Mouse (Mus musculus): Measurements from ENCODE around the gene Plb1. TPM values are rescaled to one million over a fixed set of nuclear protein-coding genes. Genes with fewer than 3 reads are reported as not detected.

Plb1 gene
- total RNA-seq, 2 experiments from 2014 or later: not detected

DNA sequence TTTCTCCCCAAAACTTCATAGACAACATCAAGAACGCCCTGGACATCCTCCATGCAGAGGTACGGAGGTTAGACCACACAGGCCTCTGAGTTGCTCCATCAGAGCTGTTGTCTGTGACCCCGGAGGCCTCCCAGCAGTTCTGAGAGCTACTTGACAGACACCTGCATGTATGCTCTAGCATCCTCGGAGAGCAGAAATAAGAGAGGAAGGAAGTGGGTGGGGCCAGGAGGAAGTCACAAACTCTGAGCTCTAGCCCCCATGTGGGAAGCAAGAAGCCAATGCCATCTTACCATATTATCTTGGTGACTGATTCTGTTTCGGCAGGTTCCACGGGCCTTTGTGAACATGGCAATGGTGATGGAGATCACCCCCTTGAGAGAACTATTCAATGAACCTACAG is 81.2 kb downstream of the Plb1 start:
- ATAC-seq (replicated peaks; ENCODE audit: low FRiP score, poor library complexity, severe bottlenecking): no peak

DNA sequence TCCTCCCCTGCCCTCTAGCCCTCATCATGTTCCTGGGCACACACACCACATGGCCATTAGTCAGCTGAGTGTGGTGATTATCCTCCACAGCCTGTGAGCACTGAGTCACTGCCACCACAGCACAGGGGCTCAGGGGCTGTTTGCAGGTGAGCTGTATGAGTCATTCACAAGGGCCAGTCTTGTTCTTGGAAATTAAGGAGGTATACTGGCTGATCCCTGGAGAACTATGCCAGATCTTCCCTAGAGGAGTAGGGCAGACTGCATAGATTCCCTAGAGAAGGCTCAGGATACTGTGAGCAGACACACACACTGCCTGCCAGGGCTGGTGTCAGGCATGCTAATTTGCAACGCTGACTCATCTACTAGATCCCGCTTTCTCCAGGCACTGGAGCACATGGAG is 82.2 kb downstream of the Plb1 start:
- ATAC-seq (replicated peaks; ENCODE audit: low FRiP score, poor library complexity, severe bottlenecking): no peak

DNA sequence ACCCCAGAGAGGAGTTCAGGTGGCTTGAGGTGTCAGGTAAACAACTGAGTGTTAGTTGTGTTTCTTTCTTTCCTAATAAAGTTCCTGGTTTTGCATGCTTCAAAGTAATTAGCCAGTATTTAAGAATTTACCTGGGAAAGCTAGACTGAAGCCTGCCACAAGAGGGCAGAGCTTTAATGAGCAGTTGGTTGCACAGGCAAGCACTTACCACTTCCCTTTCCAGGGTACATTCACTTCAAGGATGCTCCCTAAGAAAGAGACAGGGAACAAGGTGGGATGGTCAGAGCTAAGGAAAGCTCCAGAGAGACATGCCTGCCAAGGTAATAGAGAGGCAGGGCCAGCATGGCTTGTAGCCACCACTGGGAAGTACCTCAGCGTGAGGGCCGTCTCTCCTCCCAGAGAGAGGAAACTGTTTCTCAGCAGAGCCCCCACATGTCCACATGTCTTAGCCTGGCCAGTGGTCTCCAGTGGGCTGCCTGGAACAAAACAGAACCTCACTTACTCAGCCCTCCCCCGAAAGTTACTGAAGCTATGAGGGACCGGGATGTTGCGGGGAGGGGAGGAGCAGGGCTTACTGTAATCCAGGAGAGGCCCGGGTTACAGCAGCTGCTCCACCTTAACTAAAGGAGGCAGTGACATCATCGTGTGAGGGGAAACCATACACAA is 89.8 kb downstream of the Plb1 start:
- no peak for ATAC-seq (replicated peaks; ENCODE audit: low FRiP score, poor library complexity, severe bottlenecking)

DNA sequence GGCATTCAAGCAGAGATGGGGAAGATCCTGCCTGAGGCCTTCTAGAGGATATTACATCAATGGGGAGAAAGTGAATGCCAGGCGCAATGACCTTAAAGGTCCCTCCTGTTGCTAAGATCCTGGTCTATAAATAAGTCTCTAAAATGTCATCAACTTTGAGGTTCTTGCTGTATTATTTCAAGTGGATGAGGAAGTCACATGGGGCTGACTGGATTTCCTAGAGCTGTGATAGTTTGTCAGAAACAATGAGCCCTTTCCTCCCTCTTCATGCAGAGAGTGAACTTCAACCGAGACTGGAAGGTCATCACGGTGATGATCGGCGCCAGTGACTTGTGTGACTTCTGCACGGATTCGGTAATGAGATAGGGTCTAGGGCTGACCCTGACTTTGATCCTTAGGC is 95.6 kb downstream of the Plb1 start:
- no peak for ATAC-seq (replicated peaks; ENCODE audit: low FRiP score, poor library complexity, severe bottlenecking)

DNA sequence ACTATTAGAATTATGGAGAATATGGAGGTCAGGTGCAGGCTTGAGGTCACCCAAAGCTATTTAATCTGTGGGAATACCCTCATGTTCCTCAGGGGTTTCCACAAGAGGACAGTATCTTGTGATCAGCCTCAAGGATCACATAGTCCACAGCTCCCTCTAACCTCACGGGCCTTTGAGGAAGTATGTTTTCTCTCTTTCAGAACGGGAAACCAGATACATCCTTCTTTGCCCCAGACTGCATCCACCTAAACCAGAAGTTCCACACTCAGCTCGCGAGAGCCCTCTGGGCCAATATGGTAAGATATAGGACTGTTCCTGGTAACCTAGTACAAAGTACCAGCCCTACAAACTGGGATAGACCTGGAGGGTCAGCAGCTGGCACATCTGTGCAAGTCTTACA is 100.1 kb downstream of the Plb1 start:
- no peak for ATAC-seq (replicated peaks; ENCODE audit: low FRiP score, poor library complexity, severe bottlenecking)

DNA sequence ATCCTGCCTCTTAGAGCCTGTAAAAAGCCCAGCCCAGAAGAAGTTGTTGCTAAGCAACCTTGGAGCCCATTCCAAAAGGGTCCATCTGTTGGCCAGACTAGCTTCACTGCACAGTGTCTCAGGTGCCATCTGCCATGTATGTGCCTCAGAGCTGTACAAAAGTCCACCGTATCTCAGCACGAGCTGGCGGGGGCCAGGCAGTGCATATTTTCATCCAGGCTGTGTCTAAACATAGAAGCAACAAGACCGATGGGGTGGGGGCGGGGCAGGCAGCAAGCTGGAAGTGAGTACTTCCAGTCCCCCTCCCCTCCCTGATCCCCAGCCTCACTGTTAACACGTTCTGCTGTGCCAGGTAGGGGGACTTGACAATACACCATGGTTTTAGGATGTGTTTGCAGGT is 102.7 kb downstream of the Plb1 start:
- ATAC-seq (replicated peaks; ENCODE audit: low FRiP score, poor library complexity, severe bottlenecking): no peak

DNA sequence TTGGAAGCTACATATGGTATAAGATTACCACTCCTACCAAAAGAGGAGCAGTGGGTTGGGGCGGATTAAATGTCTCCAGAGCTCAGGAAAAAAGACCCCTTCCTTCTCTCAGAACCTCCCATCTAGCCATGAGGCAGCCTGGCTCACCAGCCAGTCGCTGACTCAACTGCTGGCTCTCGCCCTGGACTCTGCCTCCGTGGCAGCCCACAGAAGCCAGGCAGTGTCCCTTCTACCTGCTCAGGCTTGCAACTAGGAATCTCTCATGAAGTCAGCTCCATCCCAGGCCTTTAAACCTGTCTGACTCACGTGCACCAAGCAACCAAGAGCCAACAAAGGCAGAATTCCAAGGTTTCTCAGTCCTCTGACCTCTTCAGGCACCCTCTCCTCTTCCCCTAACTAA is 103.6 kb downstream of the Plb1 start:
- no peak for ATAC-seq (replicated peaks; ENCODE audit: low FRiP score, poor library complexity, severe bottlenecking)

DNA sequence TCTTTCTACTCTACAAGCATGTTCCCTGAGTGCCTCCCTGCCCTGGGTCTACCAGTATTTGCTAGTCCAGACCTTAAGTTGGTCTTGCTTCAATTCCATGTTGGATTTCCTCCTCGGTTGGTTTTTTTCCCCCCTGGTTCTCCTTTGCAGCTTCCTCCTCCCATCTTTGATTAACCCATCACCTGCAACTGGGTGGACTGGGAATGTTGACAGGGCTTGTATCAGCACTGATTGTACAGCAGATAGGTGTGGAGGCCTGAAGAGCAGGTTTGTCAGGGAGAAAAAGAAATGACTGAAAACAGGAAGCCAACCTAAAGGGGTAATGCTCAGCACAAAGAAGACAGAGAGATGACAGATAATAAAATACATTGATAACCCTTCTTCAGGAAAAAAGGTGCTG is 104.8 kb downstream of the Plb1 start:
- no peak for ATAC-seq (replicated peaks; ENCODE audit: low FRiP score, poor library complexity, severe bottlenecking)

DNA sequence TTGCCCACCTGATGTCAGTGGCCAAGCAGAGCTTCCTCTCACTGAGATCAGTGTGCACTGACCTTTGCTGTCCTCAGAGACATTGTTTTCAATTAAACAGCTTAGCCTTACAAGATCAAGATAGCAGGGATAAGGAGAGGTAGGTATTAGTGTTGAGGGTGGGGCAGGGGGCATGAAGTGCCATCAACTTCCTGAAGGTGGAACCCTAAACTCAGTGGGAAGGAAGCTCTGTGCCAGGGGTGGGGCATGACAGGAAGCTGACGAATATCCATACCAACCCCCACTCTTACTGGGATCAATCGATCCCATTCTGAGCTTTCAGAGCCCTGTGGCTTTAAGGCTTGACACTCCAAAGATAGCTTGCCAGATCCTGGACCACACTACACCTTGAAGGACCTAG is 105.8 kb downstream of the Plb1 start:
- ATAC-seq (replicated peaks; ENCODE audit: low FRiP score, poor library complexity, severe bottlenecking): no peak

DNA sequence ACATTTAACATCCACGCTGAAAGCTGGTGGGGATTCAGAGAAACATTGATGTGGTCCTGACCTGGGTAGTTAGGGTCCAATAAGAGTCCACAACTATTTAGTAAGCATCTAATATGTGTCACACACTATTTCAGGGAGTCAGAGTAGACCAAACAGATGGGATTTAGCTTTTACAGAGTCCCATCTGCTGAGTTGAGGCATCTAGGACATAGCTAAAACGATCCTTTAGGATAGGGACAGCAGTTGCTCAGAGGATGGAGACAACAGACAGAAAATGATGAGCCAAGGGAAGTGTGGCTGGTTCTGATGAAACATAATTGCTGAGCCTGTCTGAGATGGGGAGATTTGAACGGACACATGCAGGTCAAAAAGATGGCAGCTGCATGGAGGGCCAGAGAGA is 106.3 kb downstream of the Plb1 start:
- ATAC-seq (replicated peaks; ENCODE audit: low FRiP score, poor library complexity, severe bottlenecking): no peak

DNA sequence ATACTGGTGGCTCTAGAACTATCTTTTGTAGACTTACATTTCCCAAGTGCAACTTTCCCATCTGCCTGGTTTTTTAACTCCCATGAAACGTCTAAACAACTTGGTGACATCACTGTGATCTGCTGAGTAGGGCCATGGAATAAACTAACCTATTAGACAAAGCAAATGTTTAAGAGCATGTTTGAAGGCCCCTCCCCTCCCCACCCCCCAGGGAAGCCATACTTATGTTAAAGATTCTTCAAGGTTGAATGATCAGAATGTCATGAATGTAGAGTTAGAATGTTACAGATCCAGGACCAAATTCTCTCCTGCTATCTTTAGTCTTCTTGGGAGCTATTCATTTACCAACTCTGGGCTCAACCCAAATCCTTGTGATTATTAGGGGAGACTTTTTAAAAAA is 107.7 kb downstream of the Plb1 start:
- no peak for ATAC-seq (replicated peaks; ENCODE audit: low FRiP score, poor library complexity, severe bottlenecking)

DNA sequence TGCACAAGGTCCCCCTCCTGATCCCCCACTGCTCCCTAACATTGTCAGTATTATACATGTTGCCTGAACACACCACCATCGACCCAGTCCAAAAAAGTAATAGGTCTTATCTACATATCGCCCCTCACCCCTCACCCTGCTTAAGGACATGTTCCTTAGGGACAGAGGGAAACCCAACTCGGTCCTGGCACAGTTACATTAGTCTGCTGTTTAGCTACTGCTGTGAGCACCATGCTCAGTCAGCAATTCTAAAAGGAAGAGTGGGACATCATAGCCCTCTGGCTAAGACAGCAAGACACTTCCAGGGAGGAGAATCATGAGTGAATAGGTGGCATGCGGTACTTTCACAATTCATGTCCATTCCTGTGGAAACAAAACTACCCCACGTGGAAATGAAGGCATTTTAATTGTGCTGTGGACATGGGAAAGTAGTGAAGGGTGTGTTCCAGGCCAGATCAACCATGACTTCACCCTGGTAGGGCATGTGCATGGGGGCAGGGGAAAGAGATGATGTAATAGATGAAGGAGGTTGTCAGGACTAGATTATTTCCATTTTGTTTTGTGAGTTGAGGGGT is 110.3 kb downstream of the Plb1 start:
- ATAC-seq (replicated peaks; ENCODE audit: low FRiP score, poor library complexity, severe bottlenecking): no peak

DNA sequence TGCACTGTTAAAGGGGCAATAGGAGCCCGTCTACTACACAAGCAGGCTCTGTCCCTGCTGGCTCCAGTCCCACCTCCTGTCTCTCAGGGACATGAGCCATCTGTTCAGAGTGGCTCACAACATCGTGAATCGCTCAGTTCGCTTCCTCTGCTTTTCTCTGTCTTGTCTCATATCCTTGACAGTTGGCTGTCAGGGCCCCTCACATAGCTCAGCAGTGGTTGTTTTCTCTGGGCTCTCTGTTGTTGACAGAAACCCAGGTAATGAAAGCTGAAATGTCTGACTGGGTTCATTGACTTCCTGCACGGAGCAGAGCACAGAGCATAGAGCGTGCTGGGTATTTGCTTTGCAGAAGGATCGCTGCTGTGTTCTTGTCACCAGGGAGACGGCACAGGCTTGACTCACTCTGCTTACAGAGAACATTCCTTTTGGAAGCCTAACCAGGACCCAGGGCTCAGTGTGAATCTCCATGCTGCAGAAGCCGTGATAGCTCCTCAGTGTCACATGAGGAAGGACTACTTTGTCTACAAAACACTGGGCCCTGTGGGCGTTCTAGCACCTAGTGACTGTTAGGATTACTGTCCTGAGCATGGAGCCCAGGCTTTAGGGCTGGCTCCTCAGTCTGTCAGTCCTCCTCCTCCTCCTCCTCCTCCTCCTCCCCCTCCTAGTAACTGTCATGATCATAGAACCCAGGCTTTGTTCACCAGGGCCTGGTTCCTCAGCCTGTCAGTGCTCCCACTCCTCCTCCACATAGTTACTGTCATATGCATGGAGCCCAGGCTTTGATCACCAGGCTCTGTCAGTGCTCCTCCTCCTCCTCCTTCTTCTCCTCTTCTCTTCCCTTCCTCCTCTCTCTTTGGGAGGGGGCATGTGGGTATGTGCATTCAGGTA is 113.8 kb downstream of the Plb1 start:
- ATAC-seq (replicated peaks; ENCODE audit: low FRiP score, poor library complexity, severe bottlenecking): no peak

DNA sequence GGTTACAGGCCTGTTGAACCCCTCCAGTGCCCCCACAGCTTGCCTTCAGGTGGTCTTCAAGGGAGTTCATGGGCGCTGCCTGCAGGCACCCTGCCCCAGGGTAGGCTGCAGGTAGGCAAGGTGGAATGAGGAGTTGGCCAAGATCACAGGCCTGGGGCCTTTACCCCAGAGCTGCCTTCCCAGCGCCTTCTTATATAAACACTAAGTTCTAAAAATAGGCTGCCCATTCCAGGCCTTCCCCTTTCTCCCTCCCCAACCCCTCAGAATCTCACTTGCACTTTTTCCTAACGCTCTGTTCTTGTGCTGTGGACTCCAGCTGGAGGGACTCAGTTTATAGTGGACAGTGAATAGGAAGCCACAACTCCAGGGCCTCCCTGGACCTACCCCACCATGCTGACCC is 117.2 kb downstream of the Plb1 start:
- no peak for ATAC-seq (replicated peaks; ENCODE audit: low FRiP score, poor library complexity, severe bottlenecking)

DNA sequence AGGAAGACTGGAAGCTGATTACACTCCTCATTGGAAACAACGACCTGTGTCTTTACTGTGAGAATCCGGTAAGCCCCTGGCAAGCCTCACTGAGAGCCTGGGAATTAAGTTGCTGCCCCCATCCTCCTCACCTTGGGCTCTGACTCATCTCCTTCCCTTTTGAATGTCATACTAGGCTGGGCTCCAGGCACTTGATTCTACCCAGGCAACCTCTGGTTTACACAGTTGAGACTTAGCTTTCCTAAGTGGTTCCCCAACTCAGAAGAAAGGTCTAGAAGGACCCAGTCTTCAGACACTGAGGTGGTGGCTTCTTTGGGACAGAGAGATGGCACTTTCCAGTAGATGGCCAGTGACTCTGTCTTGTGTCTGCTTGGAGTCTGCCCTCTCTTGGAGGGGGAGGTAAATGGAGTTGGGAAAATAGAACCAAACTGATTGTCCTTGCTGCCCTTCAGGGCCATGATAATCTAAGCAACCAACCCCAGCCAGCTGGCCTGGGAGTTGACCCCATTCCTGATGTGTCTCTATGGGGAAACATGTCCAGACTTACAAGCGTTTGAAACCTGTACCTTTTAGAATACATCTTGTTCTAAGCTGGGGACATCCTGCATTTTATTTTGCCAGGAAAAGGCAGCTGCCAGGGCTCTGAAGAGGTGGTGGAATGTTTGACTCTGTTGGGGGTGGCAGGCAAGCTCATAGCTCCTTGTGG is 118.2 kb downstream of the Plb1 start:
- no peak for ATAC-seq (replicated peaks; ENCODE audit: low FRiP score, poor library complexity, severe bottlenecking)

DNA sequence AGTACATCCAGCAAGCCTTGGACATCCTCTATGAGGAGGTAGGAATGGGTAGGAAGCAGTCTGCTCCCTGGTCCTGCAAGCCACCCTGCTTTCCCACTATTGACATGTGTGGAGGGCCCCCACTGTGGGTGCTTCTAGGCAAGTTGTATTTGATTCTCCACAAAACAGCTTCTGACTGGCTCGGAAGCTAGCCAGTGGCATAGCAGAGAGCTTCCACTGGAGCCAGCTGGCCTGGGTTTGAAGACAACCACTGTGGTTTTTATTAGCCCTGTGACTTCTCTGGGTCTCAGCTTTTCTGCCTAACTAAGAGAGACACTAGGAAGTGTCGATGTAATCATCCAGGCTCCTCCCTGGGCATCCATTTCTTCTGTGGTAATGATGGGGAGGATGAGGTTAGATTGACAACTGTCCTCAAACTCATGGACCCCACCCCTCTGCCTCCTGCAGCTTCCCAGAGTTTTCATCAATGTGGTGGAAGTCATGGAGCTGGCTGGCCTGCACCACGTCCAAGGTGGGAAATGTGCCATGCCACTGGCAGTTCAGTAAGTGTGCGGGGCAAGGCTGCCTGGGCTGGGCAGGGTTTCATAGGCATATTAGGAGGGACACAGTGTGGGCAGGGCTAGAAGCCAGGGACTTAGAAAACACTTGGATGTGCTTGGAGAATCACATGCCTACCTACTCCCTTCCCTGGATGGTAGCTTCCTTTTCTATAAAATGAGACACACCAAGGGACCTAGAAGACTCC is 119.4 kb downstream of the Plb1 start:
- no peak for ATAC-seq (replicated peaks; ENCODE audit: low FRiP score, poor library complexity, severe bottlenecking)

DNA sequence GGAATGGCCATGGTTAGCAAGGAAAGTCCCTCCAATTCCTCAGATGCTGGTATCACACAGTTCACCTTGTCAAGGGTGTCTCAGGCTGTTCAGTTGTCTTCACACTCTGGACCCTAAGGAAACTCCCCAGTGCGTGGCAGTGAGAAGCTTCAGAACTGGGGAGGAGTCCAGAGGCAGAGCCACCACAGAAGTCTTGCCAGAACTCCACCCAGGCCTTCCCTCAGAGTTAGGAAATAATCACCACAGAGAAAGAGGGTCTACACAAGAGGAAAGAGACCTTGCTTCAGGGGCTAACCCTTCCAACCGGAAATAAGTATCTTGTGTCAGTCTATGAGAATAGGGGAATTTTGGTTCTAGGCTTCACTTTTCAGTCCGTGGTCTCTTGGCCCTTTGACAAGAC is 120.3 kb downstream of the Plb1 start:
- ATAC-seq (replicated peaks; ENCODE audit: low FRiP score, poor library complexity, severe bottlenecking): no peak

DNA sequence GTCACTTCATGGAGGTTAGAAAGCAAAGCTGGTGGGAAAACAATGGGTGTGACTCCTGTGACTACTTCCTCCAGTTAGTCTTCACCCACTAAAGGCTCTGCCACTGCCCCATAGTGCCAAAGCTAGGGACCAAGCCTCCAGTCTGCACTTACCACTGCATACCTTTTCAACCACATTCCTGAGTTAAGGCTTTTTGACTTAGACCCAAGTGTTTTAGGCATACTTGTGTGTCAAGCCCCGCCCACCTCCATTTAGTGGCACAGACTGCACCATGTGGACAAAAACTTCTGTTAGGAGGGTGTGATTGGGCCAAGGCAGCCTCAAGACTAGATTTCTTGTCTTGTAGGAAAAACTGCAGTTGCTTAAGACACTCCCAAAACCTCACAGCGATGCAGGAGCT is 120.8 kb downstream of the Plb1 start:
- no peak for ATAC-seq (replicated peaks; ENCODE audit: low FRiP score, poor library complexity, severe bottlenecking)

DNA sequence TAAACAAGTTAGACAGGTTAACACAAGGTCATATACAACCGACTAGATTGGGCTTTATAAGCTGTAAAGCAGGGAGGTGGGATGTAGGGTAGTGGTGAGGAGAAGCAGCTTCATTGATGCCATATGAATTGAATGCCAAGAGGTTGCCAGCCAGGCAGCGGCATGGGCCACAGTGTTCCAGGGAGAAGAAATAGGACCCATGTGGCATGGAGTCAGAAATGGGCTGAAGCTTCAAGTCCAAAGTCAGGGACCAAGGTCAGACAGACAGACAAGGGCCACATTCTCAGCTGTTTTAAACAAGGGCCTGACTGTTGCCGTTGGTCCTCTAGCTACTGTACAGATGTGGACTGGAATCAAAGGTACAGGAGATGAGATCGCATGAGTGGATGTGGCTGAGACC is 128.0 kb downstream of the Plb1 start:
- ATAC-seq (replicated peaks; ENCODE audit: low FRiP score, poor library complexity, severe bottlenecking): no peak
